Mouse (Mus musculus) MEL (cell line): ENCODE measurements at regions not wholly inside any gene's neighbourhood (a gene's known extent, or its start where the extent isn't known, plus 50 kb on each side); places are given as distances from the start of the nearest gene placed in this dataset.

Experiments
- POLR2A ChIP-seq, 2 experiments: IDR thresholded peaks; 2 replicates each; pipeline ENCODE4 v1.6.1; 2011 to 2012; ENCODE audit warnings: low read length in 2 of 2, mild to moderate bottlenecking in 2 of 2, control low read depth in 1 of 2, improper control_type of control experiment in 1 of 2, low read depth in 1 of 2, moderate library complexity in 1 of 2; ENCODE audit not compliant: control insufficient read depth in 1 of 2, insufficient read depth in 1 of 2, poor library complexity in 1 of 2
- ZKSCAN1 ChIP-seq: IDR thresholded peaks from 2 replicates; pipeline ENCODE4 v1.6.1; 2012; ENCODE audit warnings: low read depth, mild to moderate bottlenecking, inconsistent platforms, low read length, improper control_type of control experiment, moderate library complexity

DNA sequence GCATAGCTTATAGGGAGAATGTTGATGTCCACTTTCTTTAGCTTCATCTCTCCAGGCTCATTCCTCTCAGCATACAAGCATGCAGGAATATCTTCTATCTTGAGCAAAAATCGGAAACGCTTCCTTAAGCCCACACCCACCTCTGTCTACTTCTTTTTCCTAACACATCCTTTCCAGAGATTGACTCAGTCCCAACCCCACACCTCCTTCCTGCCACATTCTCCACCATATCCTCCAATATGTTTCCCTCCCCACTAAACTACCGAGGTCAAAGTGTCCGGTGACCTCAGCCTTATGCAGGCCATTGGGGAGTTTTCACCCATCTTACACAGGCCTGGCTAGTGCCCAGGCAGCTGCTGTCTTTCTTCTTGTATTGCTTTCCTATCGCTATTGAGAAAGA, 301.4 kb downstream of the Gm49356 start:
- TF ChIP-seq ZKSCAN1 = no peak
- TF ChIP-seq POLR2A (IDR thresholded peaks at IDR 0.05; ENCODE audit: control insufficient read depth in 1 of 2, insufficient read depth in 1 of 2, low read depth in 1 of 2, low read length in 2 of 2, poor library complexity in 1 of 2) = no peak
